Mouse (Mus musculus) ES-E14 (cell line): ENCODE data around the gene Lbh. TPM values are rescaled to one million over a fixed set of nuclear protein-coding genes. Genes with fewer than 3 reads are reported as not detected.

Source experiments
- DNase-seq: peaks from one replicate; pipeline ENCODE4 v3.0.0-alpha.2; 2013; ENCODE audit warnings: low read depth, low spot score
- H3K27ac ChIP-seq: 2 replicates; pipeline ENCODE4 v1.5.1; 2012; ENCODE audit warnings: low read depth, mild to moderate bottlenecking, low read length, moderate library complexity, mixed read lengths; ENCODE audit not compliant: poor library complexity, insufficient read depth, severe bottlenecking
- H3K36me3 ChIP-seq: 2 replicates; pipeline ENCODE4 v1.6.1; 2012; ENCODE audit warnings: mild to moderate bottlenecking, low read length, moderate library complexity, mixed read lengths; ENCODE audit not compliant: control insufficient read depth, poor library complexity, insufficient read depth, severe bottlenecking
- H3K4me1 ChIP-seq, 2 experiments: fragments of 150-350 bp in 1 of 2; sonication (generic) in 1 of 2; 2 replicates each; pipeline ENCODE4 v1.6.1; 2012; ENCODE audit warnings: low read length in 2 of 2, mild to moderate bottlenecking in 1 of 2, mixed read lengths in 1 of 2; ENCODE audit not compliant: control insufficient read depth in 2 of 2, insufficient read depth in 2 of 2, poor library complexity in 1 of 2
- H3K4me3 ChIP-seq, 2 experiments: fragments of 150-350 bp in 1 of 2; sonication (generic) in 1 of 2; 2 replicates each; pipeline ENCODE4 v1.5.1; 2012; ENCODE audit warnings: low read length in 2 of 2, low read depth in 1 of 2, mild to moderate bottlenecking in 1 of 2, mixed read lengths in 1 of 2; ENCODE audit not compliant: insufficient read depth in 1 of 2, poor library complexity in 1 of 2, severe bottlenecking in 1 of 2
- H3K9ac ChIP-seq: 2 replicates; pipeline ENCODE4 v1.6.1; 2012; ENCODE audit warnings: low read depth, mild to moderate bottlenecking, low read length, mixed read lengths; ENCODE audit not compliant: poor library complexity, insufficient read depth, severe bottlenecking
- H3K9me3 ChIP-seq: fragments of 150-350 bp; sonication (generic); 2 replicates; pipeline ENCODE4 v1.6.1; 2012; ENCODE audit warnings: low read depth, mild to moderate bottlenecking, low read length; ENCODE audit not compliant: control insufficient read depth, insufficient read depth
- CHD2 ChIP-seq: IDR thresholded peaks from 2 replicates; pipeline ENCODE4 v1.6.1; 2014; ENCODE audit warnings: mild to moderate bottlenecking, low read depth, low read length, inconsistent platforms
- HCFC1 ChIP-seq: IDR thresholded peaks from 2 replicates; pipeline ENCODE4 v1.6.1; 2012; ENCODE audit warnings: low read length, inconsistent platforms, borderline replicate concordance; ENCODE audit not compliant: insufficient read depth
- MAFK ChIP-seq: IDR thresholded peaks from 2 replicates; pipeline ENCODE4 v1.6.1; 2014; ENCODE audit warnings: mild to moderate bottlenecking, low read depth, low read length, inconsistent platforms; ENCODE audit not compliant: insufficient read depth
- ZC3H11A ChIP-seq: IDR thresholded peaks from 2 replicates; pipeline ENCODE4 v1.6.1; 2012; ENCODE audit warnings: low read depth, mild to moderate bottlenecking, inconsistent platforms, low read length, borderline replicate concordance
- ZNF384 ChIP-seq: IDR thresholded peaks from 2 replicates; pipeline ENCODE4 v1.6.1; 2012; ENCODE audit warnings: low read depth, low read length, inconsistent platforms
- in situ Hi-C, 2 experiments: fragments of 600-800 bp; cut with MboI; formaldehyde crosslinking; loops; one replicate each; pipeline ENCODE4 v1.15.1; 2025; ENCODE audit warnings: low sequenced_read_pairs in 2 of 2, inconsistent platforms in 1 of 2; ENCODE audit not compliant: unreplicated experiment in 2 of 2
- total RNA-seq: library from RNA; depleted of rRNA; stranded (reverse); fragments of 300-350 nt; gene quantifications from 2 replicates; pipeline ENCODE4 v1.2.3, GENCODE M21; 2012

The Lbh gene
- total RNA-seq, 1 experiment = 5.2 TPM

- Histone ChIP-seq H3K4me3 (no peak overlapping the region), H3K9me3 (no peaks in the 10 kb centered on the region), H3K36me3 (no peaks in the 10 kb centered on the region), H3K27ac (no peak overlapping the region), H3K9ac (no peak overlapping the region), H3K4me1 (no peaks in the 10 kb centered on the region)
- DNase-seq = no peak
- TF ChIP-seq ZC3H11A (no peak), HCFC1 (no peak)
- in situ Hi-C loops = no loop called here
Measured at GRCm38 (mm10) chr17:72959497-72960039, 41.5 kb downstream of the Lbh start.

GRCm38 (mm10) chr17:72960243-72960642, 42.1 kb downstream of the Lbh start:
- TF ChIP-seq MAFK (no peak), CHD2 (no peak), HCFC1 (no peak), ZC3H11A (no peak), ZNF384 (no peak)
- Histone ChIP-seq H3K36me3 (no peaks in the 10 kb centered on the region), H3K27ac (no peak overlapping the region), H3K9me3 (no peaks in the 10 kb centered on the region), H3K9ac (no peak overlapping the region), H3K4me1 (no peaks in the 10 kb centered on the region), H3K4me3 (no peak overlapping the region)
- in situ Hi-C loops = no loop called here
- DNase-seq = no peak

GRCm38 (mm10) chr17:72960873-72961272, 42.8 kb downstream of the Lbh start:
- Histone ChIP-seq H3K36me3 (no peaks in the 10 kb centered on the region), H3K9ac (no peak overlapping the region), H3K4me1 (no peaks in the 10 kb centered on the region), H3K9me3 (no peaks in the 10 kb centered on the region), H3K4me3 (no peak overlapping the region), H3K27ac (no peak overlapping the region)
- TF ChIP-seq ZNF384 = no peak
- in situ Hi-C loops = no loop called here
- DNase-seq = no peak

GRCm38 (mm10) chr17:72961953-72962630, 44.0 kb downstream of the Lbh start:
- H3K4me1 ChIP-seq = no peaks in the 10 kb centered on the region
- no peak for DNase-seq
- TF ChIP-seq ZC3H11A = no peak
- TF ChIP-seq HCFC1 = no peak
- TF ChIP-seq ZNF384 = no peak
- TF ChIP-seq CHD2 = no peak
- no peak for TF ChIP-seq MAFK
- H3K9me3 ChIP-seq = no peaks in the 10 kb centered on the region
- in situ Hi-C loops = no loop called here
- H3K4me3 ChIP-seq = no peak overlapping the region
- no peak overlapping the region for H3K9ac ChIP-seq
- no peak overlapping the region for H3K27ac ChIP-seq
- no peaks in the 10 kb centered on the region for H3K36me3 ChIP-seq

GRCm38 (mm10) chr17:72965687-72966086, 47.6 kb downstream of the Lbh start:
- H3K36me3 ChIP-seq = no peaks in the 10 kb centered on the region
- H3K4me1 ChIP-seq = no peaks in the 10 kb centered on the region
- H3K9me3 ChIP-seq = no peaks in the 10 kb centered on the region
- in situ Hi-C loops = no loop called here
- TF ChIP-seq ZNF384 (no peak), MAFK (no peak), CHD2 (no peak), ZC3H11A (no peak), HCFC1 (no peak)
- H3K4me3 ChIP-seq = no peak overlapping the region
- no peak overlapping the region for H3K9ac ChIP-seq
- H3K27ac ChIP-seq = no peak overlapping the region
- DNase-seq = no peak
